Mouse (Mus musculus) monocyte, adult 2 months (primary cell): ENCODE data around the gene Emx2.

Experiments
- DNase-seq, 2 experiments: peaks; one replicate each; pipeline ENCODE4 v3.0.0; 2022; ENCODE audit warnings: low spot score in 2 of 2, low read depth in 1 of 2

Gene Emx2

DNA sequence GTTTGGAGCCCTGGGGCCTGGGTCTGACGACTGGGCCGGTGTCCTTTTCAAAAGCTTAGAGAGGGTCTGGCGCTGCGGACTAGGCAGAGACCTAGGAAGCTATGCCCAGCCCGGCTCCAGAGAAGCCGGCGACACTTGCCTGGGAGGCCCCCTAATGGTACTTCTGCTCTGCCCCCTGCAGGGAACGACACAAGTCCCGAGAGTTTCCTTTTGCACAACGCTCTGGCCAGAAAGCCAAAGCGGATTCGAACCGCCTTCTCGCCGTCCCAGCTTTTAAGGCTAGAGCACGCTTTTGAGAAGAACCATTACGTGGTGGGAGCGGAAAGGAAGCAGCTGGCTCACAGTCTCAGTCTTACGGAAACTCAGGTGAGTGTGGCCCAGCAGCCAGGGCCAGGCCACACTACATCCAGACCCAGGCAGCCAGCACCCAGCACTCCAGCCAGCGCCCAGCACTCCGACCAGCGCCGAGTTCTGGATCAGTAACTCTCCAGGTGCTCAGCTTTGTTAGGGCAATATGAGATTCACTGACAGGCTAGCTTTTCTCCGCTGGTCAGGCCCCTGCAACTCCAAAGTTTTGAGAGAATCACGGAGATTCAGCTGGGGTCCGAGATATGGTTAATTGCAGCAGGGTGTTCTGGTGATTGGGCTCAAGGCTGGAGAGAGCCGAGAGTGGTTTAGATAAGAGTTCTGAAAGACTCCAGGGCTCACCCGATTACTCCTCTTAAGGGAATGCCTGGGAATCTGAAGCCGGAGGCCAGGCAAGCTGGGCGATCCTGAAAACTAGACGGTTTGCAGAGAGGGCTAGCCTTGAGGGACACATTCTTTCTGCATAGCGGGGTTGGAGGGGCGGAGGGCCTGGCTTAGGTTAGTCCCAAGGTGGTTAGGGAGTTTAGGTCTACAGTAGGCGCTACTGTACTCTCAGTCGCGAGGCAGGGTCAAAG, 3.6 kb downstream of the Emx2 start:
- no peak for DNase-seq

DNA sequence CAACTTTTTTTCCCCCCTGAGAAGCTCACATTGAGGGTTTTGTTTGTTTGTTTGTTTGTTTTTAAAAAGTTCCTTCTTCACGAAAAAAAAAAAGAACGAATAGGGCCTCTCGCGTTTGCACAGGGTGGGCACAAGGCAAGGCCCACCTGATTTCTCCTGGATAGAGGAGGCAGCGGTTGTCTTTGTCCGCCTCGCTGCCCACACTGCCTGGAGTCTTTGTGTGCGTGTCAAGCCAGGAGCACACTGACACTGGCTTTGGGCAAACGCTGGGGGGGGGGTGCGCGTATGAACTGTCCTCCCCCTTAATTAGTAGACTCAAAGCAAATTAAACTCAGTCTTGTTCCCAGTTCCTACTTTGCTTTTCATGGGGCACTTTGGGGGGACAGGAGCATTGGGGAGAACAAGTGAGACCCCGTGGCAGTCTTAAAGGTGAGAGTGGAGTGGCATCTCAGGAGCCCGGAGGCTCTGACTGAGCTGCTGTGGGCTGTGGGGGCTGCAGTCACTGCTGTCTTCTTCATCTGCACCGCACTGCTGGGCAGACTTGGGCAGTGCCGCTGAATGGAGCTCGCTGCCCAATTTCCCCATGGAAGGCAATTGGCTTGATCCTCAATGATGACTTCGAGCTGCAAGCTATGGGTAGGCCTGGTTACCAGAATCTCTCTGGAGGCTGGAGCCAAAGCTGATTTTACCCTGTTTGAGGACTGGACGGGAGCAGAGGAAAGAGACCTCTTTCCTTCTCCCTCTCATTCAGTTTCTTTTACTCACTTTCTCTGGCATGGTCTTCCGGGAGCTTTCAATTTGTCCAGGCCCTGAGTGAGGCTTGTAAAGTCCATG, 4.5 kb downstream of the Emx2 start:
- no peak for DNase-seq

DNA sequence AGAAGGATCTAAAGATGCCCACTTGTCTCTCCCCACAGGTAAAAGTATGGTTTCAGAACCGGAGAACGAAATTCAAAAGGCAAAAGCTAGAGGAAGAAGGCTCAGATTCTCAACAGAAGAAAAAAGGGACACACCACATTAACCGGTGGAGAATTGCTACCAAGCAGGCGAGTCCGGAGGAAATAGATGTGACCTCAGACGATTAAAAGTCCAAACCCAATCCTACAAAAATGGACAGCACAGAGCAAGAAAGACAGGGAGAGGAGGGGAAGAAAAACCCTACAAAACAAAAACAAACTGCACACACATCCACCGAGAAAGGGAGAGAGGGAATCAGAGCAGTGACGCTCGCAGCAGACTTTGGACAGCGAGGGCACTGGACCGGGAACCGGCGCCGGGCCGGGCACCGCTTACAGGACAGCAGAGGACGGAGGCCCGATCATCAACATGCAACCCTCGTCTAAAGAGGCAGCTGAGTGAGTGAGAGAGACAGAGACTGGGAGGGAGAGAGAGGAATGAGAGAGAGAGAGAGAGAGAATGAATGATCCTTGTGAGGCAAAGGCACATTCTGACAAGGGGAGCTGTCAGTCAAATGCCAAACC, 5.8 kb downstream of the Emx2 start:
- no peak for DNase-seq

DNA sequence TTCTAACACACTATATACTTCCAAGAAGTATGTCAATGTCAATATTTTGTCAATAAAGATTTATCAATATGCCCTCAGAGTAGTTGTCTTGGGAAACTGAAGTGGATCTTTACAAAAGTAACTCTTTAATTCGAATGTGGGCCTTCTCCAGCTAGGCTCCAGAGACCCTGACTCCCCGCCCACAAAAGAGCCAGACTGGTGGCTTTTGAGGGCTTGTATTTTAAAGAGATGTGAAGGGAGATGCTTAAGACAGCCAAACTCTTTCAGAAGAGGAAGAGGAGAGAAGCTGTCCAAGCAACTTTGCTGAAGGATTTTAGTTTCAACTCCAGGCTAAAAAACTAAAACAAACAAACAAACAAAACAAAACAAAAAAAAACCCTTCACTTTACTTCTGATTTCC, 7.1 kb downstream of the Emx2 start:
- no peak for DNase-seq

DNA sequence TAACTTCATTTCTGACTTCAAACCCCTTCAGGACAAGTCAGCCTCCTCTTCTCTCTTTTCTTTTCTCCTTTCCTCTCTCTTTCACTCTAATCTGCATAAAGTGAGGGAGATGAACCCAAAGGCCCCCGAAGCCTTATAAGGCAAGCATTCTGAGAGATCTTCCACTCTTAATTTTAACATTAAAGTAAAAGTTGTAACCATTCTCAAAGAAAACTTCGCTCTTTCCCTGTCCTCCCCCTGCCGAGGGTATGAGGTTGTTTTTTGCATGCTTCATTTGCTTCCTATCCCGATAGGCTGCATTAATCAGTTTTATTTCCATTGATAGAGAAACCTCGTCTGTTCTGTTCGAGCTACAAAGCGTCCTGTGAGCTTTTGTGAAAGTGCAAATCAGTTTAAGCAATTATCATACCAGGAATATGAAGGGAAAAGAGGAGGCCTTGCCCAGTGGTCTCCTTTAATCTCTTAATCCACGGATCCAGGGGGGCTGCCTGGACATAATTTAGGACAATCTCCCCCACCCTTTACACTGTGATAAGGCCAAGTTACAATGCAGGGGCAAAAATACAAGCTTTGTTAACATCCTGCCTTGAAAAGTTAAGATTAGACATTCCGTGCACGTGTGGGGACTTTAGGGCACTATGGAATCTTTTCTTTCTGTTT, 7.7 kb downstream of the Emx2 start:
- DNase-seq: no peak

DNA sequence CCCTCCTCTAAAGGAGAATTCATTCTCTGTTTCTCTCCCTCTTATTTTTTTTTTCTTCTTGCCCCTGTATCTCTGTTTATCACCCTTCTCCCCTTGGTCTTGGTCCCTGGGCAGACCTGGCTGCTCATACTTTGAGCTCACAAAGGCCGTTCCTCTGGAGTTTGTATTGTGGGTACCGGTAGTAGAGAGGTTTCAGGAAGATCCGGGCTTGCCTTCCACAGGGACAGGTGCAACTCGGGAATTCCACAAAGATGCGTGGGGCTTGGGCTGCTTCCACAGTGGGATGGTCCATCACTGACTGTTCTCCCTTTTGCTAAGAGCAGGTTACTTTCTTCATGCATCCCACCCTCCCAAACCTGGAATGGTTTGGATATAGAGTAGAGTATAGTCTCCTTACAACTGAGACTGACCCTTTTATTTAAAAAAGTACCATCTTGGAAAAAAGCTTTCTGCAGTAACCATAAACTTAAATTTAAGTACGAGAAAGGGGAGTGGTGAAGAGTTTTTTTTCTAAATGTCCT, 8.3 kb downstream of the Emx2 start:
- DNase-seq: no peak

GRCm38 (mm10) chr19:59467016-59467412, 8.8 kb downstream of the Emx2 start:
- no peak for DNase-seq

GRCm38 (mm10) chr19:59467413-59468064, 9.4 kb downstream of the Emx2 start:
- DNase-seq: no peak

- DNase-seq: no peak
These were observed 10.1 kb downstream of the Emx2 start for GRCm38 (mm10) chr19:59468065-59468810.

DNA sequence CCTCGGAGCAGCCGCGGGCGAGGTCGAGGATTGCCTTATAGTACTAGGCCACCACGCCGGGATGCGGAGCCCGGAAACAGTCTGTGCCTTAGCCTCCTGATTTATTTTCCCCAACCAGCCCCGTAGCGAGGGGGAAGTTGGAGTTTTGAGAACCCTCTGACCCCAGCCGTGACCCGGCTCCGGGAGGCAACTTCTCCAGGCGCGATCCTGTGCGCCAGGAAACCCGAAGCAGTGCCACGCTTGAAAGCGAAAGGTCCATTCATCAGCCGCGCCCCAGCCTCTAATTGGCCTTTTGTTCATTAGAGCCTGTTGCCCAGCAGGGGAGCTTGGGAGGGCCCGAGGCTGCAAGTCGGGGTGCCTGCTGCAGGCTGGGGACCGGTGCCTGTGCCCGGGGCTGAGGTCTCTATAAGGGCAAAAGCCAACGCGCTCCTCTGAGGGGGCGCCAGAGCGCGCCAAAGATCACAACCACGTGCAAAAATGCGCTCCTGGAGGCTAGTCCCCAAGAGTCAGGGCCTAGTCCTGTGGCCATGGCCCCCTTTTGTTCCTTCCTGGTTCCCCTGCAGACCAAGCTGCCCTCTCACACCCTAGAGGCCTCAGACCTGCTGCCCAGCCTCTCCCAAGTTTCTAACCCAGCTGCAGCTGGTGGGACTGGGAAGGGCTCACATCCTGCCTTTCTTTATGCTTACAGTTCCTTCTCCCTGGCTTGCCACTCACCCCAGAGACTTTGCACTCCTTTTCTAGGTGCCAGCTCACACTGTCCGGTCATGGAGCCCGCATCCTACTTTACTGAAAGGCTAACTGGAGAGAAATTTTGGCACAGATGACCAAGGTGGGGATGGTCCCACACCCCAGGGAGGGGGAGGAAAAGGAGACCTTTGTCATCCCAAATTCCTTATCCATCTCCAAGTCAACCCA, 11.1 kb downstream of the Emx2 start:
- DNase-seq: no peak

- no peak for DNase-seq
These were observed 12.0 kb downstream of the Emx2 start for GRCm38 (mm10) chr19:59470074-59470630.

- DNase-seq: no peak
These were observed 12.7 kb downstream of the Emx2 start for GRCm38 (mm10) chr19:59470913-59471312.

DNA sequence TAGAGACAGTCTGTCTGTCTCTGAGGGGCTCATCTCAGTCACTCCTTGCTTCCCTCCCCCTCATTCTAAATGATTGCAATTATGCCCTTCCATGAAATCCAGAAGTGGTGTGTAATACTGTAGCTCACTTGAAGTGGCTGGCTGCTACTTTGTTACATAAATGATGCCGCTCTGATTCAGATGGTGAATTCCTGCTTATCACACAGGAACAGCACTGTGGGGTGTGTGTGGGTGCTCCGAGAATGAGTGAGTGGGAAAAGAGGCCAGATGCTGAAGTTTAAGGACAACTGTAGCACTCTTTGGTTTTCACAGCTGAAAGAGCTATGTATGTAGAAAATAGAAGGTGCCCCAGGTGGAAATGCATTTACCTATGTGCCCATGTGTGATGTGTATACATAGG, 14.7 kb downstream of the Emx2 start:
- no peak for DNase-seq

GRCm38 (mm10) chr19:59479912-59480311, 21.7 kb downstream of the Emx2 start:
- no peak for DNase-seq

DNA sequence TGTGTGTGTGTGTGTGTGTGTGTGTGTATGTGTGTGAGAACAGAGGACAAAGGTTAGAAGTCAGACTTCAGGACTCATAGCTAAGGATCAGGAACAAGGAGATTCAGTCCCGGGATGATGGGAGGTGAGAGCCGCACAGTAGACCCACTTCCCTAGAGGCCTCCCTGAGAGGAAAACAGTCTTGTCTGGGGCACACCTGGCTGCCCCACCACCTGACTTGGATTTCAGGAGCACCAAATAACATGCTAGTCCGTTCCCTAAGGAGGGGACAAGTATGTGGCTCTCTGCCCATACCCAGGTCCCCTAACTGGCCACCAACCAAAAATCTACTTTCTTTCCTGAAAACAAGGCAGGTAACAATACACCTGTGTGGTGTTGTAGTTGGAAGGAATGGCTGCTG, 22.4 kb downstream of the Emx2 start:
- no peak for DNase-seq

DNA sequence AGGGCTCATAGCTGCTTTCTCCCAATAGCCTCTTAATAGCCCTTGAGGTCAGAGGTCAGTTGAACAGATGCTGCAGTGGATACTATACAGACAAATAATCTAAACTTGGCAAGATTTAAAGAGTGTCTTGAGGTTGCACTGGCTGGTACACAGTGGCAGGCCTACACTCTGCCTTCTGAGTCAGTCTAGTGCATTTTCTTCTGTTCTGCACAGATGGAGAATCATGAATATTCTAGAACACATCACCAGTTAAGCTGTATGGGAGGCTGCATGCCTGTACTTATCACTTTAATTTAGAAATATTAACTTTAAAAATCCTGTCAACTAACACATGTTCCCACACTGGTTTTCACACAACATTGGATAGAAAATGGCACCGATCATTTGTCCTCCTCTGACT, 34.1 kb downstream of the Emx2 start:
- DNase-seq: no peak

GRCm38 (mm10) chr19:59496832-59497231, 38.7 kb downstream of the Emx2 start:
- no peak for DNase-seq

DNA sequence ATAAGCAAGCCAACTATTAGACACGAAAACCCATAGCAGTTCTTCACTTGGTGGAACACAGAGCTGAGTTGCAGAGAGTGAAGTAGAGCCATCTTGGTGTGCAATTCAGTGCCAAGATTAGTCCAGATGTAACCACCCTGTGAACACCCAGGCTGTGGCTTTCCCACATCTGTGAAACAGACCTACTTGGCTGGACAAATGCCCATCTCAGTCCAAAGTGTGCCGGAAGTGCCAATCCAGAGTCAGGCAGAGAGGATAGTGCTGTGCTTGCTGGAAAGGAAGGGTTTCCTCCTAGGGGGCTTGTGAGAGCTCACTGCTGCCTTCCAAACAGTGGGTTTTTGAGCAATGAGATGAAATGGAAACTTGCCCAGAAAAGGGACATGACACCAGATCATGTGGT, 50.7 kb downstream of the Emx2 start:
- DNase-seq: no peak
